Mouse (Mus musculus): ENCODE results near the gene Dand5.

DNA sequence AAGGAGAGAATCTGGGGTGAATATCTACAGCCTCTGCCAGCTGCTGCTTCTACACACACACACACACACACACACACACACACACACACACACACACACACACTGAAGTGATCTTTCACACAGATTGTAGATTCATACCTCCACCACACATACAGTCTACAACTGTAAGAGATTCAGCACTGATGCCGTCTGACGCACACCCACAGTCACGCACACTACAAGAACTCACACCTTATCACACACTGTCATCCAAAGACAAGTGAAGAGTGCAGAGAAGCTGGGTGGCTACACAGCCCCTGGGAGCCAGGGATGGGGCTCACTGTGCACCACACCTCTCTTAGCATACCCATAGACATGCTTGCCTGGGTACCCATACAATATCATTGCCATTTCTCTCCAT, 8.8 kb downstream of the Dand5 start:
- no peak for TF ChIP-seq POLR2A (IDR thresholded peaks at IDR 0.05; ENCODE audit: low read depth, low read length)
- no peak for TF ChIP-seq CTCF (IDR thresholded peaks at IDR 0.05; ENCODE audit: borderline replicate concordance, insufficient read depth, low read length)
